Mouse (Mus musculus) ES-E14 (cell line): ENCODE results near the gene Mrpl33. TPM values are rescaled to one million over a fixed set of nuclear protein-coding genes. Genes with fewer than 3 reads are reported as not detected.
"Not testable (repeated sequence)": the region's sequence is repeated elsewhere in the genome, so short reads cannot be mapped to it uniquely, and the experiment has no call there.

Experiments used
- DNase-seq: peaks from one replicate; pipeline ENCODE4 v3.0.0-alpha.2; 2013; ENCODE audit warnings: low read depth, low spot score
- H3K27ac ChIP-seq: 2 replicates; pipeline ENCODE4 v1.5.1; 2012; ENCODE audit warnings: low read depth, mild to moderate bottlenecking, low read length, moderate library complexity, mixed read lengths; ENCODE audit not compliant: poor library complexity, insufficient read depth, severe bottlenecking
- H3K36me3 ChIP-seq: 2 replicates; pipeline ENCODE4 v1.6.1; 2012; ENCODE audit warnings: mild to moderate bottlenecking, low read length, moderate library complexity, mixed read lengths; ENCODE audit not compliant: control insufficient read depth, poor library complexity, insufficient read depth, severe bottlenecking
- H3K4me1 ChIP-seq, 2 experiments: fragments of 150-350 bp in 1 of 2; sonication (generic) in 1 of 2; 2 replicates each; pipeline ENCODE4 v1.6.1; 2012; ENCODE audit warnings: low read length in 2 of 2, mild to moderate bottlenecking in 1 of 2, mixed read lengths in 1 of 2; ENCODE audit not compliant: control insufficient read depth in 2 of 2, insufficient read depth in 2 of 2, poor library complexity in 1 of 2
- H3K4me3 ChIP-seq, 2 experiments: fragments of 150-350 bp in 1 of 2; sonication (generic) in 1 of 2; 2 replicates each; pipeline ENCODE4 v1.5.1; 2012; ENCODE audit warnings: low read length in 2 of 2, low read depth in 1 of 2, mild to moderate bottlenecking in 1 of 2, mixed read lengths in 1 of 2; ENCODE audit not compliant: insufficient read depth in 1 of 2, poor library complexity in 1 of 2, severe bottlenecking in 1 of 2
- H3K9ac ChIP-seq: 2 replicates; pipeline ENCODE4 v1.6.1; 2012; ENCODE audit warnings: low read depth, mild to moderate bottlenecking, low read length, mixed read lengths; ENCODE audit not compliant: poor library complexity, insufficient read depth, severe bottlenecking
- H3K9me3 ChIP-seq: fragments of 150-350 bp; sonication (generic); 2 replicates; pipeline ENCODE4 v1.6.1; 2012; ENCODE audit warnings: low read depth, mild to moderate bottlenecking, low read length; ENCODE audit not compliant: control insufficient read depth, insufficient read depth
- CHD2 ChIP-seq: IDR thresholded peaks from 2 replicates; pipeline ENCODE4 v1.6.1; 2014; ENCODE audit warnings: mild to moderate bottlenecking, low read depth, low read length, inconsistent platforms
- HCFC1 ChIP-seq: IDR thresholded peaks from 2 replicates; pipeline ENCODE4 v1.6.1; 2012; ENCODE audit warnings: low read length, inconsistent platforms, borderline replicate concordance; ENCODE audit not compliant: insufficient read depth
- MAFK ChIP-seq: IDR thresholded peaks from 2 replicates; pipeline ENCODE4 v1.6.1; 2014; ENCODE audit warnings: mild to moderate bottlenecking, low read depth, low read length, inconsistent platforms; ENCODE audit not compliant: insufficient read depth
- ZC3H11A ChIP-seq: IDR thresholded peaks from 2 replicates; pipeline ENCODE4 v1.6.1; 2012; ENCODE audit warnings: low read depth, mild to moderate bottlenecking, inconsistent platforms, low read length, borderline replicate concordance
- ZNF384 ChIP-seq: IDR thresholded peaks from 2 replicates; pipeline ENCODE4 v1.6.1; 2012; ENCODE audit warnings: low read depth, low read length, inconsistent platforms
- in situ Hi-C, 2 experiments: fragments of 600-800 bp; cut with MboI; formaldehyde crosslinking; loops; one replicate each; pipeline ENCODE4 v1.15.1; 2025; ENCODE audit warnings: low sequenced_read_pairs in 2 of 2, inconsistent platforms in 1 of 2; ENCODE audit not compliant: unreplicated experiment in 2 of 2
- total RNA-seq: library from RNA; depleted of rRNA; stranded (reverse); fragments of 300-350 nt; gene quantifications from 2 replicates; pipeline ENCODE4 v1.2.3, GENCODE M21; 2012

Mrpl33 gene
- total RNA-seq, 1 experiment, result 172 TPM

- H3K9me3 ChIP-seq, result no peaks in the 10 kb centered on the region
- H3K36me3 ChIP-seq, result no peaks in the 10 kb centered on the region
- DNase-seq, result no peak
- no peaks in the 10 kb centered on the region for H3K4me1 ChIP-seq
- no peak for TF ChIP-seq HCFC1
- H3K9ac ChIP-seq, result no peak overlapping the region
- no peak overlapping the region for H3K27ac ChIP-seq
- H3K4me3 ChIP-seq, result no peak overlapping the region
- in situ Hi-C loops, result loop anchor here in 1 of 2 experiments (25.0 kb wide), 1 partner anchor 606 kb away; no protein-coding TSS in a partner anchor
Observed at GRCm38 (mm10) chr5:31581263-31581662, 15.5 kb upstream of the Mrpl33 start.

- in situ Hi-C loops, result loop anchor here in 1 of 2 experiments (25.0 kb wide), 1 partner anchor 605 kb away; no protein-coding TSS in a partner anchor
- H3K27ac ChIP-seq, result no peak overlapping the region
- H3K9ac ChIP-seq, result no peak overlapping the region
Observed at GRCm38 (mm10) chr5:31581932-31582331, 14.8 kb upstream of the Mrpl33 start.

GRCm38 (mm10) chr5:31583261-31583660, 13.5 kb upstream of the Mrpl33 start:
- DNase-seq, result no peak
- no peak overlapping the region for H3K4me3 ChIP-seq
- H3K27ac ChIP-seq, result no peak overlapping the region
- H3K4me1 ChIP-seq, result no peaks in the 10 kb centered on the region
- TF ChIP-seq CHD2 (no peak), ZNF384 (no peak), HCFC1 (no peak), ZC3H11A (no peak), MAFK (no peak)
- H3K36me3 ChIP-seq, result no peaks in the 10 kb centered on the region
- H3K9me3 ChIP-seq, result no peaks in the 10 kb centered on the region
- H3K9ac ChIP-seq, result no peak overlapping the region
- in situ Hi-C loops, result loop anchor here in 1 of 2 experiments (25.0 kb wide), 1 partner anchor 604 kb away; no protein-coding TSS in a partner anchor

More at GRCm38 (mm10) chr5:31581932-31582331, 14.8 kb upstream of the Mrpl33 start:
- DNase-seq, result no peak
- TF ChIP-seq MAFK, result no peak
- H3K4me1 ChIP-seq, result no peaks in the 10 kb centered on the region
- H3K9me3 ChIP-seq, result no peaks in the 10 kb centered on the region
- no peak overlapping the region for H3K4me3 ChIP-seq
- no peaks in the 10 kb centered on the region for H3K36me3 ChIP-seq

GRCm38 (mm10) chr5:31585526-31585925, 11.2 kb upstream of the Mrpl33 start:
- H3K27ac ChIP-seq, result no peak overlapping the region
- no peak for DNase-seq
- in situ Hi-C loops, result loop anchor here in 1 of 2 experiments (25.0 kb wide), 1 partner anchor 602 kb away; no protein-coding TSS in a partner anchor
- no peak overlapping the region for H3K9ac ChIP-seq
- no peak for TF ChIP-seq ZC3H11A
- TF ChIP-seq MAFK, result no peak
- no peak for TF ChIP-seq CHD2
- no peak for TF ChIP-seq ZNF384
- no peak for TF ChIP-seq HCFC1
- H3K4me3 ChIP-seq, result no peak overlapping the region
- H3K4me1 ChIP-seq, result no peaks in the 10 kb centered on the region
- H3K9me3 ChIP-seq, result no peaks in the 10 kb centered on the region
- H3K36me3 ChIP-seq, result no peaks in the 10 kb centered on the region

- no peak overlapping the region for H3K27ac ChIP-seq
- in situ Hi-C loops, result loop anchor here in 1 of 2 experiments (25.0 kb wide), 1 partner anchor 599 kb away; no protein-coding TSS in a partner anchor
- H3K4me1 ChIP-seq, result no peaks in the 10 kb centered on the region
- H3K36me3 ChIP-seq, result no peaks in the 10 kb centered on the region
- no peak for DNase-seq
- H3K4me3 ChIP-seq, result no peak overlapping the region
- TF ChIP-seq ZNF384, result no peak
- TF ChIP-seq HCFC1, result no peak
- no peak for TF ChIP-seq CHD2
- TF ChIP-seq ZC3H11A, result no peak
- TF ChIP-seq MAFK, result no peak
- no peaks in the 10 kb centered on the region for H3K9me3 ChIP-seq
- no peak overlapping the region for H3K9ac ChIP-seq
Observed at GRCm38 (mm10) chr5:31588016-31588415, 8.7 kb upstream of the Mrpl33 start.

- DNase-seq, H3K4me1 ChIP-seq, H3K4me3 ChIP-seq, H3K9me3 ChIP-seq, H3K9ac ChIP-seq, H3K36me3 ChIP-seq, H3K27ac ChIP-seq: not testable (repeated sequence)
- in situ Hi-C loops, result loop anchor here in 1 of 2 experiments (25.0 kb wide), 1 partner anchor 599 kb away; no protein-coding TSS in a partner anchor
Observed at GRCm38 (mm10) chr5:31588672-31589071, 8.1 kb upstream of the Mrpl33 start.
